Mouse (Mus musculus) MEL (cell line): ENCODE measurements around the gene Traf3.

ENCODE experiments used
- CHD1 ChIP-seq: IDR thresholded peaks from 2 replicates; pipeline ENCODE4 v1.6.1; 2012; ENCODE audit warnings: low read depth, mild to moderate bottlenecking, inconsistent platforms, low read length, improper control_type of control experiment
- CTCF ChIP-seq, 3 experiments: IDR thresholded peaks in 2 of 3; conservative IDR thresholded peaks in 1 of 3; 2 replicates each; pipeline ENCODE4 v1.5.1; 2011 to 2012; ENCODE audit warnings: low read length in 3 of 3, low read depth in 2 of 3, mild to moderate bottlenecking in 2 of 3, improper control_type of control experiment in 1 of 3, inconsistent platforms in 1 of 3, mixed read lengths in 1 of 3, moderate library complexity in 1 of 3; ENCODE audit not compliant: control insufficient read depth in 1 of 3, insufficient read depth in 1 of 3, poor library complexity in 1 of 3, severe bottlenecking in 1 of 3
- ELF1 ChIP-seq: IDR thresholded peaks from 2 replicates; pipeline ENCODE4 v1.6.1; 2014; ENCODE audit warnings: low read depth, mild to moderate bottlenecking, inconsistent platforms, low read length, improper control_type of control experiment, moderate library complexity
- EP300 ChIP-seq, 2 experiments: IDR thresholded peaks; 2 replicates each; pipeline ENCODE4 v1.6.1; 2011; ENCODE audit warnings: improper control_type of control experiment in 2 of 2, low read length in 2 of 2, low read depth in 1 of 2, mild to moderate bottlenecking in 1 of 2
- MEF2A ChIP-seq: IDR thresholded peaks from 2 replicates; pipeline ENCODE4 v1.6.1; 2014; ENCODE audit warnings: low read depth, mild to moderate bottlenecking, inconsistent platforms, low read length, improper control_type of control experiment; ENCODE audit not compliant: poor library complexity, insufficient replicate concordance, severe bottlenecking; ENCODE audit errors: extremely low read depth
- MXI1 ChIP-seq: IDR thresholded peaks from 2 replicates; pipeline ENCODE4 v1.6.1; 2011; ENCODE audit warnings: mild to moderate bottlenecking, low read depth, low read length, improper control_type of control experiment
- POLR2A ChIP-seq, 2 experiments: IDR thresholded peaks; 2 replicates each; pipeline ENCODE4 v1.6.1; 2011 to 2012; ENCODE audit warnings: low read length in 2 of 2, mild to moderate bottlenecking in 2 of 2, control low read depth in 1 of 2, improper control_type of control experiment in 1 of 2, low read depth in 1 of 2, moderate library complexity in 1 of 2; ENCODE audit not compliant: control insufficient read depth in 1 of 2, insufficient read depth in 1 of 2, poor library complexity in 1 of 2
- TAL1 ChIP-seq: IDR thresholded peaks from 2 replicates; pipeline ENCODE4 v1.6.1; 2012; ENCODE audit warnings: mild to moderate bottlenecking, inconsistent platforms, low read length, moderate library complexity, mixed read lengths
- USF1 ChIP-seq: IDR thresholded peaks from 2 replicates; pipeline ENCODE4 v1.6.1; 2014; ENCODE audit warnings: low read depth, mild to moderate bottlenecking, inconsistent platforms, low read length, improper control_type of control experiment, moderate library complexity
- ZC3H11A ChIP-seq: IDR thresholded peaks from 2 replicates; pipeline ENCODE4 v1.6.1; 2012; ENCODE audit warnings: low read depth, mild to moderate bottlenecking, inconsistent platforms, low read length, improper control_type of control experiment

DNA sequence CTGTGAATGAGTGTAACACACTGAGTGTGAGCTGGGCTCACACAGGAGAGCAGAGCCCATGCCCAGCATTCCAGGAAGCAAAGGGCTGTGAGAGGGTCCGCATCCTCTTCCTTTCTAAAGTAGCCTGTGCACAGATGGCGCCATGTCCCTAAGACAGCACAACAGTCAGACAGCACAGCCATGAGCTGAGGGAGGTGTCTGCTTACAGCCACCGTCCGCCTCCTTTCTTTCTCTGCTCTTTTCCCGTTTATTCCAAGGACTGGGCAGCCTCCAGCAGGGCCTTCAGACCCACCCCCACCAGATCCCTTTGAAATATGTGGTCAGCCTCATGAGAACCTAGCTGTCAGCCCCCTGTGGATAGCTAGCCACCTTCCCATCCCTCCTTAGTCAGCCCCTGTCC lies 99.0 kb downstream of the Traf3 start:
- TF ChIP-seq MXI1: no peak
- TF ChIP-seq MEF2A: no peak
- no peak for TF ChIP-seq CTCF (IDR thresholded peaks at IDR 0.05 in 2 of 3, conservative IDR thresholded peaks at IDR 0.05 in 1 of 3; ENCODE audit: control insufficient read depth in 1 of 3, insufficient read depth in 1 of 3, low read depth in 2 of 3, low read length in 3 of 3, poor library complexity in 1 of 3, severe bottlenecking in 1 of 3)
- no peak for TF ChIP-seq TAL1
- no peak for TF ChIP-seq ZC3H11A
- TF ChIP-seq CHD1: no peak
- TF ChIP-seq ELF1: no peak
- no peak for TF ChIP-seq POLR2A (IDR thresholded peaks at IDR 0.05; ENCODE audit: control insufficient read depth in 1 of 2, insufficient read depth in 1 of 2, low read depth in 1 of 2, low read length in 2 of 2, poor library complexity in 1 of 2)
- TF ChIP-seq EP300 (IDR thresholded peaks at IDR 0.05; ENCODE audit: low read depth in 1 of 2, low read length in 2 of 2): no peak
- no peak for TF ChIP-seq USF1
